Mouse (Mus musculus) ovary, postnatal 14 days (tissue): ENCODE results near the gene Vps50.
"Not testable (repeated sequence)": the region's sequence is repeated elsewhere in the genome, so short reads cannot be mapped to it uniquely, and the experiment has no call there.

ENCODE experiments used
- DNase-seq: peaks from one replicate; pipeline ENCODE4 v3.0.0; 2022; ENCODE audit warnings: low spot score

The Vps50 gene

DNA sequence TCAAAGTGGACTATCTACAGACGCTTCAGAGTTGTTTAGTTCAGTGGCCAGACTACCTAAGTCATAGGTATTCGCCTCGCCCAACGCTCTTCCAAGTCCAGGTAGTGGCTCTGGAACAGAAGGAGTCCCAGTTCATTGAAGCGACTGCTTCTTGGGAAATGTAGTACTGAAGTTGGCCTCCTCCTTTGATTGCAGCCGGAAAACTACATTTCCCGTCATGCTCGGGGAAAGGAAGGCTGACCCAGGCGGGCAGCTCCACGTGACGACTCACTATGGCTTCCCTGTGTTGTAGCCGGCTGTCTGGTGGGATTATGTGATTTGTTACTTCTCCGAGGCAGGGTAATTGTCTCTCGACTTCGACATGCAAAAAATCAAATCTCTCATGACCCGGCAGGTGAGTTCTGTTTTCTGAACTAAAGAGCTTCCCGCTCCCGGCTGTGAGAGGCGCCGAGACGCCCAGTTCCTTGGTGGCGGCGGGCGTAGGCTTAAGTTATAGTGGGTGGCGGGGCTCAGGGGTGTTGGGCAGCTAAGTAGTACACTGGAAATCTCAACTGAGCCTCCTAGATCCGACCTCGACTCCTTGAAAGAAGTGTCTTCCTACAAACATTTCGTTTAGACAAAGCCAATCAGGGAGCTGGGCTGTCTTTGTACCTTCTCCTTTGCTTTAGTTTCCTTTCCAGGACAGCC lies at the start of gene Vps50, which contains the start of gene Hepacam2:
Gene Vps50 (plus strand): TSS at position 221 of the 687 bp plus-strand sequence.
Gene Hepacam2 (minus strand): TSS at position 137 of the 687 bp plus-strand sequence.
- peak; percentile 78 for DNase-seq

DNA sequence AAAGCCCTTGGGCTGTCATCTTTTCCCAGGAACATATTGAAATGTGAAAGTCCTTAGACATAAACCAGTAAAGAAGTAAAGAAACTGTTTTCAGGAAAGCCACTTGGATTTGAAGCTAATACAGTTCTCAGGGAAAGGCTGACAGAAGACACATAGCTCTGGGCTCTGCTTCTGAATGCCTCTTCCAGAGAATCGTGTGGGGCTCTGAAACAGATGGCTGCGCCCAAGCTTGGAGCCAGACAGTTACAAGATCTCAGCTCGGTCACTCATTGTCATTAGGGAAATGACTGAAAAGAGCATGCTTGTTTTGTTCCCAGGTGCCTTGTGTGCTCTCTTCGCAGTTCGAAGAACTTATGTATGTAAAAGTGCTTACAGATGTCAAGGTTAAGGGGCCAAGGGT lies 43.8 kb upstream of the Vps50 start:
- DNase-seq: no peak

GRCm38 (mm10) chr6:3455944-3456536 lies 42.1 kb upstream of the Vps50 start:
- DNase-seq: no peak

DNA sequence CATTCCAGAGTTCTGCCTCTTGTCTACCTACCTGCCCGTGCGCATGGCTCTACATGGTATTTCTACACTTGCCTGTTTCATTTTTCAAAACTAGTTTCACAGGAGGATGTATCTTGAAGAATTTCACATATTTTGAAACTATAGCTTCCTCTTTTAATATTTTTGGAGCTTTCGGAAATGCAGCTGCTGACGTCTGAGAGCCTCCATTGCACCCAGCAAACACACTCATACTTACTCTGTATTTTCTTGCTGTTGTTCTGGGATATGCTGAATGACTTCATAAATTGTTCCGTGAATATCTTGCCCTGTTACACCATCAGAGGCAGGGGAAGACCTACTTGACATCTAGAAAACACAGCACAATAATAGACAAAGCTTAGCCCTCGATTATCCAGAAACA lies 35.2 kb upstream of the Vps50 start:
- no peak for DNase-seq

DNA sequence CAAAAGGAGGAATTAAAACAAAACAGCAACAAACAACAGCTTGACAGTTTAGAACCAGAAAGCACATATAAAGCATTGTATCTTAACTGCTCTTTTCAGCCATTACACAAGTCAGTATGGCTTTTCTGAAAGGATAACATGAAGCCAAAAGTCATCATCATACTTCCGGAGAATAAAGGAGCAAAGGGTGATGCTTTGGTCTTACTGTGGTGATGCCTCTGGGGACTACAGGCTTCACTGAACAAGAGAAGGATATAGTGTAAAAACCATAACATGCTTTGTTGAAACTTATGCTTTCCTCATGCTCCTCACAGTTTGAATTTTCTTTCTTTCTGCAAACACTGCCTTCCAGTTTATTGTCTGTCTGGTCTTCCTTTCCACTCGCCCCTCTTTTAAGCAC lies 34.6 kb upstream of the Vps50 start:
- no peak for DNase-seq

GRCm38 (mm10) chr6:3468627-3469026 lies 29.6 kb upstream of the Vps50 start:
- no peak for DNase-seq

DNA sequence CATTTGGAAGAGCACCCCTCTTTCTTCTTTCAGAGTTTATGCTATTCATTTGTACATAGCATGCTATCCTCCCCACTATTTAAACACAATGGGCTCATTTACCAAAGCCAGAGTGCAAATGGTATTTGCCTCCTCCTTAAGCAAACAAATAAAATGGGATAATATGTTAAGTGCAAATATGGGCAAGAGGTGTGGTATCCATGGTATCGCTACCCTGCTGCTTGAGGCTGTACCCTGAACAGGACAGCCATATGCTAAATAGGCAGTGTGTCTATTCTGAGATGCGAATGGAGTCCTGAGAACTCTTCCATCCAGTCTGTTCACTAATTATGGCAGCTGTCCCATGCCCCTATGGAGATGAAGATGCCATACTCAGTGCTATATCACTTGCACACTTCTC lies 27.5 kb upstream of the Vps50 start:
- DNase-seq: no peak

GRCm38 (mm10) chr6:3476299-3476698 lies 21.9 kb upstream of the Vps50 start:
- no peak for DNase-seq

- no peak for DNase-seq
Observed at GRCm38 (mm10) chr6:3479853-3480252, 18.3 kb upstream of the Vps50 start.

DNA sequence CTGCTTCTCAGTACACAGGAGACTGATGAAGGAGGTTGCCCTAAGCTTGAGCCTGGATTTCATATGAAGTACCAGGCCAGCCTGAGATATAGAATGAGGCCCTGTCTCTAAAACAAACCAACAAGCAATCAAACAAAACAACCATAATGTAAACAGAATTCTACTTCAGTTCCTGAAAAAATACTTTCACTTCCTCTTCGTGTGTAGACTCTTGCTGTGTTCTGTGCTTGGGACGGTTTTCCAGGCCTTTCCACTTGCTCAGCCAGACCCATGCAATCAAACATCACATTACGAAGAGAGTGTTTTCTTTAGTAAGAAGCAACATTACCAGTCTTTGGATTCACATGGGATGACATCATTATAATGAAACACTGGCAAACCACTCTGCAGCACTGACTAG lies 16.5 kb upstream of the Vps50 start:
- DNase-seq: no peak

DNA sequence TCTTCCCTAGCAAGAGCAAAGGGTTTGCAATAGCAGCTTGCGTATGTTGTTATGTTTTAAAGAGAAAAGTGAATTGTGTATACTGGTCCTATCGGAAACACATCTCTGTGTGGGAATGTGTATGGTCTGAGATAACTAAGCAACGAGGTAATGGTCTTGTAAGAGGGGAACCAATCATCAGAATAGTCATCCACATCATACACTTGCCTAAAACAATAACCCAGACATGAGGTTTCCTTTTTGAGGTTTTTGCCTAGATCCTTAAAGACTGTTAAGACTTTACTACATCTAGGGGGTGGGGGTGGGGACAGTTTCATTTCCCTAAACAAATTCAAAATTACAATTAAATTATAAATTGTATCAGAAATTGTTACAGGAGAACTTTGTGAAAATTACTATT lies 13.0 kb upstream of the Vps50 start:
- no peak for DNase-seq

- no peak for DNase-seq
Observed at GRCm38 (mm10) chr6:3487355-3487754, 10.8 kb upstream of the Vps50 start.

GRCm38 (mm10) chr6:3494285-3494684 lies 3.9 kb upstream of the Vps50 start:
- DNase-seq: no peak

DNA sequence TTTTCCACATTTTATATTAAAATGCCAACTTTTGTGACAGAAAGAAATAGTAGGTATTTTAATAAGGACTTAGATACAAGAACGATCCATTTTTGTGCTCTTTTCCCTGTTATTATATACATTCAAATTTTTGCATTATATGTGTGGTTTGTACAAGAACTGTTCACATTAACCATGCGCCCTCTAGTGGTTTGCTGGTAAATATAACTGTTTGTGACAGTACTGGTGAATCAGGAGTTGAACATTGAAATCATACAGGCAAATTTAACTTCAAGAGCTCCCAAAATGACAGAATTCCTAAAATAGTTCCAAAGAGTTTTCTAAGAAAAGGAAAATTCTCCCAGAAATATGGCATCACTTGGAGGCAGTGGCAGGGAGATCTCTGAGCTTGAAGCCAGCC lies 2.0 kb upstream of the Vps50 start:
- no peak for DNase-seq

DNA sequence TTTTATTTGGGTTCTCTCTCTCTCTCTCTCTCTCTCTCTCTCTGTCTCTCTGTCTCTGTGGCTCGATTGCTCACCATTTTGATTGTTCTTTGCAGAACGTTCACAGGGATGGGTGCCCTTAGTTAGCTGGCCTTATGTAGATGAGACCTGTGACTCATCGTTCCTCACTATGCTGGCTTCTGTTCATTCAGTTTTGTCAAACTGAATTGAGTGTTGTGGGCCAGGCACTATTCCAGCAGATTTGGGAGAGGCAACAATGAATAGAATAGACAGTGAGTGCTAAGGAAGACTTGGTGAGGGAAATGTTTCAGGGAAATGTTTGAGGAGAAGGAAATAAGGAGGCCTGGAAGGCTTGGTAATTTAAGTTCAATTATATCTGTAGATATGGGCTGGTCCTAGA lies 2.1 kb downstream of the Vps50 start:
- no peak for DNase-seq

DNA sequence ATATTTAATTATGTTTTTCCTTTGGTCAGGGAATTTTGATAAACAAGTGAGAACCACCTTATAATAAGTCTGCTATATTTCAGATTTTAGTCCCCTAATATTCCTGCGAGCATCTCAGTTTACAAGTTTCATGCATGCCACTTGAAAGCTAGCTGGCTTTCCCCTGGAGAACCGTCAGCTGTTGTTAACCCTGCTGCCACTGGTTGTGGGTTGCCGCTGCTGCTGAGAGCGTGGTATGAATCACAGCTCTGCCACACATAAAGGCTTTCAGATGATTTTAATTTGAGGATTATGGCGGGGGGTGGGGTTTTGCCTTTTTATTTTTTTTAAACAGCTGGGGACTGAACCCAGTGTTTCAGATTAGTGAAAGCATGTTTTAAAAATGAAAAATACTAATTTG lies 7.1 kb downstream of the Vps50 start:
- no peak for DNase-seq

DNA sequence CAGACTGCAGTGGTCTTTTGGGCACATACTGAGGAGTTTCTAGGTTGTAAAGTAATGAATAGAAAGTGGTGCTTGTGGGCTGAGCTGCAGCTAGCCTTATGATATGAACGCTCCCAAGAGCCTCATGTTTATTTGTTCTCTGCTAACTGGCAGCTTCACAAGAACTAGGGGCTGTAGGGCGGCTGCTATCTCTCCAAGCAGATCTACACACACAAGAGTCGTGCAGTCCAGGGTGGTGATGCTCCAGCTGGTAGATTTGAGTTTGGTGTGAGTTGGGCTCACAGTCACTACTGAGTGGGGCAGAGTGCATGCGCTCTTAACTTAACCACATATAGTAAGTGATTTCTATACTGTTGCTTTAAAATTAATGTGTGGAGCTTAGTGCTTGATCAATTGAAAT lies 8.9 kb downstream of the Vps50 start:
- no peak for DNase-seq

- DNase-seq: not testable (repeated sequence)
Observed at GRCm38 (mm10) chr6:3508151-3508550, 10.0 kb downstream of the Vps50 start.

DNA sequence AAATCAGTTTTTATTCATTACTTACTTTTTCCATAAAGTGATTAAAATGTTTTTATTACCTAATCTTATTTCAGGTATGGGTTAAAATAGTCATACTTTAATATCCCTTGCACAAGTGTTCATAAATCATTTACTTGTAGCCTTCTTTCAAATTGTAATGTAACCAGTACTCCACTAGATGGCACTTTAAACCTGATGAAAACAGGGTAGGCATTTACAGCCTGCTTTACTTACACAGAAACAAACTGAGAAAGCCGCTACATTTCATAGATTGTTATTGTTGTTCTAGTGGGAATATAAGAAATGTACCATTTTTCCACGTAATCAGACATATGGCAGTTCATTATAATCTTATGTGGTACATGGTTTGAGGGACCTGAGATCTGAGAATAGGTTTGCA lies 11.6 kb downstream of the Vps50 start:
- DNase-seq: no peak

DNA sequence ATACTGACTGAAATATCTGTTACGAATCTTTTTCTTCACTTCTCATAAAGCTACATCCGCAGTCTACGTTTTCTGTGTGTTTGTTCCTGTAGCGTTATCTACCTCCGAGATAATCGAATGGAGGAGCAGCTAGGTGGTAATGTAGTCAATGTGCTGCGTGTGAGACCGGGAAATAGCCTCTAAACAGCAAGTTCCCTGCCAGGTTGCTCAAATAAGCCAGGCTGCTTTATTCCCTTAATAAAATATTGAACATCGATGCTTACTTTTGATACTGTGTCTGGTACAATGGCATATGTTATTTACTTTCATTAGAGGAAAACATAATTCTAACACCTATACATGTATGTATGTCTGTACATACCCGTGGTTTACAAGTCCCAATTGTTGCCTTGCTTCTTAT lies 12.9 kb downstream of the Vps50 start:
- no peak for DNase-seq

DNA sequence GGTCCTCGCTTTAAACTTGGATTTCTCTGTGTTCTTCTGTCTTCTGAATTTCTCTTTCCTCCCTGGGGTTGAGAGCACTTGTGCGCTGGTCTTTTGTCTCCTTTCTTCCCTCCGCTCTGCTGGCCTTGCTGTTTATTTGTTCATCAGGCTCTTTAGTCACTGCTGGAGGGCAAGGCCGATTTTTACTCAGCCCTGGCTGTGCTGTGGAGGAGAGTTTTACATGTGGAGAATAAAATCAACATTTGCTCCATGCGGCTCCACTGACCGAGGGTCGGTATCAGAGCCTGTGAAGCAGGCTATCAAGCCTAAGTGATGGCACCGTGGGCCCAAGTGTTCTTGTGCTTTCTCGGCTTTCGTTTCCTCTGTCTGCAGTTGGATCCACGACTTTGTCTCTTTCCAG lies 13.4 kb downstream of the Vps50 start:
- no peak for DNase-seq

DNA sequence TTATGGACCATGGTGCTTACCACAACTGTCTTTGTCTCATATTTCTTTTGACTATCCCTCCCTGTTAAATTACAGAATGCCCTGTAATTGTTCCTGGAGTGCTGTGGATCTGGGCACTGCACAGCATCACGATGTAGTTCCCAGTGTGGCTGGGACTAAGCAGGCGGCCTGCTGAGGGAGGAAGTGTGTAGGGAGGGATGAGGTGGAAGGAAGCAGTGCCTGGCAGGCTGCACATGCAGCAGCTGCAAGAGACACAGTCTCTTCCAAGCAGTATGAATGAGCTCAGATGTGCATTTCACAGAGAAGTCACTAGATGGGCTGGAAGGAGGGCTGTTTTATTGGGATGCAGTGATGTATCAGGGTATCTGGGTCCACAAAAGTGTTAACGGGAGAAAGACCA lies 14.4 kb downstream of the Vps50 start:
- DNase-seq: no peak

DNA sequence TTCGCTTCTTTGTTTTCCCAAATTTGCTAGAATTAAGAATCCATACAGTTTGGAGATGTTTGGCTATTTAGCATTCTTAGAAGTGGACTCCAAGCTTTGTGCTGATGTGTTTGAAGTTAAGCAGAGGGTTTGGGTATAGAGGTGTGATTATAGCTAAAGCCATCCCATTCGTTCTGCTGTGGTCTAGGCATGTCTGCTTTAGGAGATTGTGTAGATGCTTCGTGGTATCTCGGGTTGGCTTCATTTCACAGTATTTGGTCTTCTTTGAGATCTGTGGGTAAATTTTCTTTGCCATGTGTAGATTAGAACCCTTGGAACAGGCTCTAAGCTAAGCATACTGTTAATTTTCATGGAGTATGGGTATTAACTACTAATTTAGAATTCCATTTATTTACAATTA lies 30.0 kb downstream of the Vps50 start:
- no peak for DNase-seq

- DNase-seq: no peak
Observed at GRCm38 (mm10) chr6:3531445-3531844, 33.3 kb downstream of the Vps50 start.
